Mouse (Mus musculus) right cerebral cortex, postnatal 10 days (tissue): Measurements from ENCODE around the gene Golga7b.

ENCODE experiments used
- DNase-seq, 2 experiments: peaks; one replicate each; pipeline ENCODE4 v3.0.0; 2021; ENCODE audit warnings: low spot score in 2 of 2

Golga7b gene

DNA sequence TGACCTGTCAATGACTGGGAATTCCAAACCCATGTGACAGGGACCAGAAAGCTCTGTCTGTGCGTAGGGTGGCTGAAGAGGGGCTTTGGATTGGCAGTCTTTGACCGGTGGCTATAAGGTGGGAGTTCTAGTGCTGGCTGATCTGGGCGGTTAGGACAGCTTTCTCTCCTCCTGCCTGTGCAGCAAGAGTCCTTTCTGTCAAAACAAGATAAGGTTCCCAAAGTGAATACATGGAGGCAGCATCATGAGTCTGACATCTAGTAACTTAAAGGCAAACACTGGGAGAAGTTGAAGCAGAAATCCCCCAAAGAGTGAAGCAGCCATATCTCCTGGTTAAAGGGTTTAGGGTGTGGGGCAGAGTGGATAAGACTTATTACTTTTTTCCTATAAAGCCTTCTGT is at the start of gene Golga7b:
Golga7b (plus strand) TSS at position 56 of the 400 bp plus-strand sequence.
- DNase-seq, result no peak

DNA sequence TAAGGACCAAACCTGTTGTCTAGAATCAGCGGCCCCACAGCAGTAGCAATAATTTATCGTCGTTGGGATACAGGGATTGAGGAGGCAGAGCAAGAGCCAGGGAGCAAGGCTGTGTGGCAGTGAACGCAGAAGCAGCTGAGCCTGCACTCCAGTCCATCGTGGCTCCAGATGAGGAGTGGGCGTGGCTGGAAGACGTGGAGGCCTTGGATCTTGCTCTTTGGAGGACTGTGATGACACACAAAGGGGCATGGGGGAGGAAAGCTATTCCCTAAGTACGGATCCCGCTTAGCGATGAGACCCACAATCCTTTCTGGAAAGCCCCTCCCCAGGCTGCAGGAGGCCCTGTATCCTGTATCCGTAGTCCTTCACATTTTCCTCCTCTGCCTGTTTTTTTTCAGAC is 49.3 kb upstream of the Golga7b start:
- peak in 1 of 2 experiments; percentile 35 for DNase-seq

DNA sequence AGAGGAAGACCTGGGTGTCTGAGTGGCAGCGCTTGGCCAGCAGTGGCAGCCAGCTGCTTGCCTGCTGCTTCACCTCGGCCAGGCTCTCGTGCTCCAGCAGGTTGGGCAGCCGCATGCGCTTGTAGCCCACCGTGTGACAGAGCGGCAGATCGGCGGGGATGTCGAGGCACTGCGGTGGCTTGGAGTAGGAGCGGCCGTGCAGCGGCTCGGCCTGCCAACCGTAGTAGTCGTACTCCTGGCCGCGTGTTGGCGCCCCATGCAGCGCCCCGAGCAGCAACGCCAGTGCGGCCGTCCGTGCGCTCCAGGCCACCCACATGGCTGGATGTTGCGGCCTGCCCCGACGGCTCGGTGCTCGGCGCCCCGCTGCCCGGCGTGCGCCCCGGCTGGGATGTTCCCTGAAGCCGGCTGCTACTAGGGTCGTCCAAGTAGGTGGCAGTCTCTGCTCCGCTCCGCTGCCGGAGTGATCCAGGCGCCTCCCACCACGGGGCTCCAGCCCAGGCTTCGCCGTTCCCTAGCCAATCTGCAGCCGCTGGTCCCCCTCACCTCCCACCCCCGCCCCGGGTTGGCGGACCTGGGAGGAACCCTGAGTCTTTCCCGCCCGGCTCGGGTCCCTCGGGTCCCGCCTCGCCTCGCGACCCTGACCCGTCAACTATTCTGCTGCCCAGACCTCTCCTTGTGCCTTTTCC is 45.5 kb upstream of the Golga7b start, which contains the start of gene Sfrp5:
Sfrp5 (minus strand) TSS at position 557 of the 686 bp plus-strand sequence.
- DNase-seq, result no peak

DNA sequence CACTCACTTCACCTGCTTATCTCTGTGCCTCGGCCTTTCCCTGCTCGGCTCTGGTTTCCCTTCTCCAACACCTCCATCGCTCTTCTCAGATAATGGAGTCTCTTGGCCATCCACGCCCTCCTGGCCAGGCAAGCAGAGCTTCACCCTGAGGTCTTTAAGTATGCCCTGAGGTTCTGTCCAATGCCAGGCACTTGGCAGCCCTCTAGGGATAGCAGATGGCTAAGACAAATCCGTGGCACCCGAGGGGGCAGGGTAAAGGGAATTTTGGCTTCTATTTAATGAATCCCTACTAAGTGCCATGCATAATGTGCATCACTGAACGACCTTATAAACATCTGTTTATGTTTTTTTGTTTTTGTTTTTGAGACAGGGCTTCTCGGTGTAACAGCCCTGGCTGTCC is 44.9 kb upstream of the Golga7b start:
- no peak for DNase-seq

DNA sequence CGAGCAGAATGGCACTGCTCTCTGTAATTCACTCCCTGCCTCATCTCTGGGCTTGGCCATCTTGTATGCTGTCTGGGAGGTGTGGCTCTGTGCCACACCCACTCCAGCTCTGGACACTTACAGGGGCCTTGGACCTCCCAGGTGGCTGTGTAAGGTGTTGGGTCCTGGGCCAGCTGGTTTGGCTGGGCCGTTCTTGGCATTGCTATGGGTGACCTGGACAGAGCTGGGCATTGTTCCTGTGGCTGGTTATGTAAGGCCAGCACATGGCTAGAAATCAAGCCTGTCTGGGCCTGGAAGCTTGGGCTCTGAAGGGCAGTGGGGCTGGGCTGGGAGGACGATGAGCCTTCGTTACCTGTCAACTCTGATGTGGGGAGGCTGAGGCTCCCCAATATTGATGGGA is 43.1 kb upstream of the Golga7b start:
- no peak for DNase-seq

DNA sequence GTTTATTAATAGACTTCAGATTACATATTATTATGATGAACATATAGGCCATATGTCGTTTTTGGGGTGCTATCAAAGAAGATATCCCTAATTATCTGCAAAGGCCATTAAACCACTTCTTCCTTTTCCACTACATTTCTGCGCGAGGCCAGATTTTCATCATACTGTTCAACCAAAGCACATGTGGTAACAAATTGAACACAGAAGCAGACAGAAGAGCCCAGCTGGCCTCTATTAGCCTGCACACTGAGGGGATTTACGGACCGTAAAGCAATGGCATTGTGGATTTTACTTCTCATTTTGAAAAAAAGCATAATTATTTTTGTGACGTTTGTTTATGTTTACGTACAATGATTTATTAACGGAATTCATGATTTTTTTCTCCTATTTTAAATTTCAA is 42.2 kb upstream of the Golga7b start:
- DNase-seq, result no peak

DNA sequence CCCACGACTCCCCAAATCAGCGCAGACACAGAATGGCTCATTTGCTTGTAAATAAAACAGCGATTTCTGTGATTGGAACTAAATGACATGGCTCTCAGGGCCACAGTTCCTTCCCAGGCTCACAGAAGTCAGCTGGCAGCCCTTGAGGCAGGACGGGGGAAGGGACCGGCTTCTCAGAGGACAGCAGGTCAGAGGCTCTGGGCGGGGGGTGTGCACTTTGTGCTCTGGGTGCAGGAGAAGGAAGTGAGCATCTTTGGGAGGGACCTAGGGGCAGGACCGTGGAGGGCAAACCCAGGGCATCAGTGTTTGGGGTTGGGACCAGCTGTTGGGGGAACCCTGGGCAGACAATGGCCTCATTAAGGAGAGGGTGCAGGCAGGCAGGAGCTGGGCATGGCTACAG is 37.9 kb upstream of the Golga7b start:
- no peak for DNase-seq

DNA sequence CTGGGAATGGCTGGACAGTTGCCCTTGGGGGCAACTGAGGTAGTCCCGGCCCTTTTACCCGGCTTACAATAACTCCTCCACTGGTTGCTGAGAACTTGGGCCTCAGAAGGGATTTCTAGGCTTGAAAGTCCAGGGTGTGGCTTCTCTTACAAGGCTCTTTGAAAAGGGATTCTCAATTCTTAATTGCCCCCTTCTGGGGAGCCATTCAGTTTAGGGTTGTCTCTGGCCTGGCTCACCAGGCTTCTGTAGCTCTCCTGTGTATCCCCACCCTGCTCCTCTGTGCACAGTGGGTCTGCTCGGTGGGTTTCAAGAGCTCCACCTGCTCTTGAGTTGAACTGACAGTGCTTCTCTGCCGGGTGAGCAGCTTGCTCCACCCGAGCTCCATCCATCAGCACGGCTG is 37.4 kb upstream of the Golga7b start:
- DNase-seq, result no peak

DNA sequence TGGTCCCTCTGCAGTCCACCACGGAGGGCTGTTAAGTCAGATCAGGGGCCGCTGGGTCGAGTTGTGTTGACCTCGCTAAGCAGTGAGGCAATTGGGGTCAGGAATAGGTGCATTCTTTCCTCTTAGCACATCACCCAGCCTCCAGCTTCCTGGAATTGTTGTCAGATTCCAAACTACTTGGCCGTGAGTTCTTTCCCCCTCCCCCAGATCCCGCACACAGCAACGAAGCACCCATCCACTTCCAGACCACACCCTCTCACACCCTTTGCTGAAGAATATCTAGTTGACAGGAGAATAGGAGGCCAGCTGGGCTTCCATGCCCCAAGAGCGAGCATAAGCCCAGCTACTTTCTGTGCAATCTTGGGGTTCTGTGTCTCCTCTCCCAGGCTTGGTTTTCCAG is 35.4 kb upstream of the Golga7b start:
- no peak for DNase-seq

DNA sequence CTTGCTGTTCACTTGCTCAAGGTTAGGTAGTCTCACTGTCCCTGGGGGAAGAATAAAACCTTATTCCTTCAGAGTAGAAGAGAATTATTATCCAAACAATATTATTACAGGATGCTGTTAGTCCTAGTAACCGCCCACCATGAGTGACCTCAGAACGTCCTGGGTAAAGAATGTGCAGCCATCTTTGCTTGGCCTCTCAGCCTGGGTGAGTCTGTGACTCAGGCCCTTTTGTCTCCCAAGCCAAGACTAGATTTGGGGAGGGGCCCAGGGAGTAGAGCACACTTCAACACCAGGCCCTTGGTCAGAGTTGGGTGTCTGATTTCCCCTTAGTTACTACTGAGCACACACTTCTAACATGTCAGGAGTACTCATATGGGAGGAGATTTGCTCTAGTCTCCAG is 32.8 kb upstream of the Golga7b start:
- no peak for DNase-seq

DNA sequence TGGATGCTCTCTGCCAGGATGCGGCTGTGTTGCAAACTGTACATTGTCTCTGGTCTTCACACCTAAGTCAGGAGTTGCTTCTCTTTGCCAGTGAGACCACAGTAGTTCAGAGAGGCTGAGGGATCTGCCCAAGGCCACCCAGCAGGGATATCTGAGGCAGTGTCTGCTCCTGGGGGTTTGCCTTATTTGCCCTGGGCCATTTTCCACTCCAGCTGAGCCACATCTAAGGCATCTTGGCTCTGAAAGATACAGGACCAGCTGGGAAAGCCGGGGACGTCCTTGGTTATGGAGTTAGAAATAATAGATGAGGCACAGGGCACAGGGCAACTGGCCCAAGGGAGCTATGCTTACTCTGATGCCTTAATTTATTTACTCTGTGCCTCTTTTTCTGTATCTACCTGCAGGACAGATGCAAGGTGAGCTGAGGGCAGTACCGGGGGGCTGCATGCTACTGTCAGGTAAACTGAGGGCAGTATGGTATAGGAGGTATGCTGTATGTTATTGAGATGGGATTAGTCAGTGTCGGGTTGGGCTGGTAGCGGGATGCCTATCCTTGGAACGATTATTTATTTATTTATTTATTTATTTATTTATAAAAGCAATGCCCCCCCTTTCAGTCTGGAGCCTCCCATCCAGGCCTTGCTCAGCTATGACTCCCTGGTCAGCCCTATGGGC is 30.5 kb upstream of the Golga7b start:
- DNase-seq, result no peak

DNA sequence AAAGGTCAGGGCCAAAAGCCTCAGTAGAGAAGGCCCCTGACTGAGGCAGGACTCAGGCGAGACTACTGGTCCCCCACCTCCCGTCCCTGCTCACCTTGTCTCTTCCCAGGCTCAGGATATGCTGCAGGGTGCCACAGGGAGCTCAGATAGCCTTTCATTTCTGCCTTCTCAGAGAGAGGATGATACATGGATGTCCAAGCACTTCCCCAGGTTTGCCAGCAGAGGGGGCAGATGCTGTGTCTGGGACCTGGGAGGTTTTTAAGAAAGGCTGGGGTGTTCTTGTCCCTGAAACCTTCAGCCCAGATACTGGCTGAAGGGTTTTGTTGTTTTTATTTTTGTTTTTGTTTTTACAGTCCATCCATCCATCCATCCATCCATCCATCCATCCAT is 30.0 kb upstream of the Golga7b start:
- peak; percentile 65 to 78 for DNase-seq

DNA sequence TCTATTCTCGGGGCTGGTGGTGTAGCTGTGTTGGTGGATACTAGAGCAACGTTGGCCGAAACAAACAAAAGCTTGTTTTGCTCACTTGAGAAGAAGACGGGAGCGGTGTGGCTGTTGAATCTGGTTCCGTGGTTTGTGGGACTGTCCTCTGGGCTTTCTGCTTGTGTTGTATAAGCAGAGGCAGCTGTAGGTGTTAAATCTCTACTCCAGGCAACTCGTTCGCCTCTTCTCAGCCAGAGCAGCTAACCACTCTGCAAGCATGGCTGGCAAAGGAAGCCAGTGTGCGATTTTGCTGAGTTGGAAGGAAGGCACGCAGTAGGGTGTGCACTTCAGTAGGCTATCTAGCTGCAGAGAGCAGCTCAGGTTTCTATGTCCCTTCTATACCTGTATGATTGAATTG is 20.9 kb upstream of the Golga7b start:
- no peak for DNase-seq

DNA sequence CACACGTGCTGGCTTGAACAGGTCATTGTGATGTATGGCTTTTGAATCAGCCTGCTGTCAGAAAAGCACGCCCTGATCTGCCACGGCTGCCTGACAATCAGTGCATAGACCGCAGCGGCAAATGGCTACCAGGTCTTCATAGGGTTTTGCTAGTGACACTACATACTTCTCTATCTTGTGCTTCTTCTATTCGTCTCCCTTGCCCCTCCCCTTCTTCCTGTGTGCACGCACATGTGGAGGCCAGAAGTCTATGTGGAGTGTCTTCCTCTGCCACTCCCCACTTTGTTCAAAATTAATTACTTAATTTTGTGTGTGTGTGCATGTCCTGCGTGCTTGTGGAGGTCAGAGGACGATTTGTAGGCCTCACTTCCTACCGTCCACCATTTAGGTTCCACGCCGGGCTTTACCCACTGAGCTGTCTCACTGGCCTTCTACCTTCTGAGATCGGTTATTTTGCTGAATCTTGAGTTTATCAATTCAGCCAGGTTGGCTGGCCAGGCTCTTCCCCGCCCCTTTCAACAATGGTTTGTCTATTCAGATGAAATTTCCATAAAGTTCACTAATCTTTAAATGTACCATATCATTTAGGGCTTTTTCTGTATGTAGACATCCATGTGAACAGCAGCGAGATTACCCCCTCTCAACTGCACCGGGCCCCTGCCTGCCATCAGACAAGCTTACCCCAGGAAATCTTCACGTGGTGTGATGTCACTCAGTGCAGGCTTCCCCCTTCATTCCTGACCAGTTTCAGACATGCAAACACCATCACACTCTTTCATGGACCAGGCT is 17.7 kb upstream of the Golga7b start:
- DNase-seq, result no peak

DNA sequence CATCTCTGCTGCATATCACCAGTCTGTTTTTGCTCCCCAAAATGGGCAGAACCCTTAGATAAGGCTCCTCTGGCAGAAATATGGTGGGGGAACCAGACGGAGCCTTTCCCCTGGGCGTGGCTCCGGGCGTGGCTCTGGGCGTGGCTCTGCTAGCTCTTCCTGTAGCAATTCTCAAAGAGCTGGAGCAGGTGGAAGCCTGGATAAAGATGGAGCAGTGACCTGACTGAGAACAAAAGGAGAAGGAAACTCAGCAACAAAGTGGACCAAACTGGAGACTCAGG is 17.1 kb upstream of the Golga7b start:
- no peak for DNase-seq

DNA sequence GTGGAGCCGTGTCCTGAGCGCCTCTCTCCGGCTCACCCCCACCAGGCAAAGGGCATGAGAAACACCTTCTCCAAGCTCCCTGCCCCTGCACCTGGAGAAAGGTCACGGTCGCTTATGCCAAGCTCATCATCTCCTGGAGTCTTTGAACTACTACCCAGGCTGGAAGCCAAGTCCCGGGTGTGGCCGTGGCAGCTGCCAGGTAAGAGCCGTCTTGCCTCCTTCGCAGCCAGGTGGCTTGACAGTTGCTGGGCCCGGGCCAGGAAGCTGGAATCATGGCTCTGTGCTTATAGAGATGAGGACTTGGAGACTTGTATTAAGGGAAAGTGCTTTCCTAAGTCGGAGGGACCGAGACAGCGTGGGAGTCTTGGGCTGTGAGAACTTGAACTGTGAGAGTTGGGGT is 16.4 kb upstream of the Golga7b start:
- DNase-seq, result peak in 1 of 2 experiments; percentile 35

DNA sequence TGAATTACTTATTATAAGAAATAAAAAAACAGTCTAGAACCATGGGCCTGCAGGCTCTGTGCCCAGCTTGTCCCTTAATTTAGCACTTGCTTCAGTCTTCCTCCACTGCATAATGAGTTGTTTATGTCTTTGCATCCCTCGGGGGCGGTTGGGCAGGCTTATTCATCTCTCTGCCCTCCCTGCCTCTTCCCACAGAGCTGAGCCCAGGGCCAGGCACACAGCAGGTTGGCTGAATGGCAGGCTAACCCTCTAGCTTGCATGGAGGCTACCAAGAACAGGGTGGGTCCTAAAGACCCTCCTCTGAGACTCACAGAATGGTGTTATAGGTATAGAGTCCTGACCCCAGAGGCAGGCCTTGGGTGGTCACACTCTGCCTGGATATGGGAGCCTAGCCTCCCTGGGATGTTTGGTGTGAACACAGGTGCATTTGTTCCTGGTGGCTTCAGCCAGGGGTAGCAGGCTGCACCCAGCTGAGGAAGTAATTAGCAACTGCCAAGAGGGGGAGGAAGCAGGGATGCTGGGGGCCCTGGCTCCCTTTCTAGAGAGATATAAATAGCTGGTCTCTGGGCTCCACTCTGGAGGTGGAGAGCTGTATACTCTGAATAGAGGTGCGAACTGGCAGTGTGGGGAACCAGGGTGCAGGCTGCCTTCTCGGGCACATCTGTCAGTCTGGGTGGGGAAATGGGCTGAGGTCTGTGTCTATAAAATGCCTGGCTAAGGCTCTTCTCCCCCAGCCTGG is 9.6 kb upstream of the Golga7b start:
- peak; percentile 58 to 70 for DNase-seq

DNA sequence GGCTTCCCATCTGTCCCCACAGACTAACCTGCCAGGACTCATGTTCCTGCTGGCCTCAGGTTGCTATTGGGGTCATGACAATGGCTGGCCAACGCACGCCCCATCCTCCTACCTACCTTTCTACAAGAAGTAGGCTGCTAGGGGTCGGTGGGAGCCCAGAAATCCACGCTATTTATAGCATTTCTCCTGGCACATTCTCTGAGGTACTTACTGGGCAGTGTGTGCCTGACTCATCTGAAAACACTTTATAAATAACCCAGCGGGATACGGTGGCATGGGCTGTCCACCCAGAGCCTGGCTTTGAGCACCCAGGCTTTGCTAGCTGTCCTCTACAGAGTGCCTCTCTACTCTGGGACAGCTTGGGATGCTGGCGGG is 9.0 kb upstream of the Golga7b start:
- no peak for DNase-seq

DNA sequence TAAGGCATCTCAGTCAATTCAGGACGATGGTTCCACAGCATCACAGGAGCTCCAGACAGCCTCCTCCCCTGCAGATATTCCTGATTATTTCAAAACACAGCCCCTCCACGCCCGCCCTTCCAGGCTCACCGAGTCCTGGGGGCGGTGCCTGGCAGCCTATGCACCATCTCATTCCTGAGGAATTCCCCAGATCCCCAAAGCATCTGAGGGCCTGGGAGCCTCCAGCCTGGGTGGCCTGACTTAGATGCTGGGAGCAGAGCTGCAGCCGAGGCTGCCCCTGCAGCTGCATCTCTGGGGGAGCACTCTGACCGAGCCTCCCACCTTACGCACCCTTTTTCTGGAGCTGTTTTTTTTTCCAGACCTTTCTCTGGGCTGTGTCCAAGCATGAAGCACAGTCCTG is 6.5 kb upstream of the Golga7b start:
- DNase-seq, result no peak

DNA sequence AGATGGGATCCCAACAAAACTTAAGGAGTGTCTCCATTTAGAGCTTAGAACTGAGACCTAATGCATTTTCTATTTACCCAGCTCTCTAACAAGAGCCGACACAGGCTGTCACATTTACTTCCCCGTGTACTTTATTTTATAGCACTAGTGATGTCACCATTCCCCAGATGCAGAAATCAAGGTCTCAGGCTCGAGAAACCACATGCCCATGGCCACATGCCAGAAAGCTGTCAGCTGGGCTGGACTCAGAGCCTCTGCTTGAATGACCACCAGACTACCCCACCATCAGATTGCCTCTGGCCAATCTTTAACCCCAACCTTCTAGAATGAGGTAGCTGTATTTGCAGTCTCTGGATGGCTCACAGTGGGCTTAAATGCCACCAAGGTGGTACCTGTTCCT is 4.0 kb upstream of the Golga7b start:
- no peak for DNase-seq

DNA sequence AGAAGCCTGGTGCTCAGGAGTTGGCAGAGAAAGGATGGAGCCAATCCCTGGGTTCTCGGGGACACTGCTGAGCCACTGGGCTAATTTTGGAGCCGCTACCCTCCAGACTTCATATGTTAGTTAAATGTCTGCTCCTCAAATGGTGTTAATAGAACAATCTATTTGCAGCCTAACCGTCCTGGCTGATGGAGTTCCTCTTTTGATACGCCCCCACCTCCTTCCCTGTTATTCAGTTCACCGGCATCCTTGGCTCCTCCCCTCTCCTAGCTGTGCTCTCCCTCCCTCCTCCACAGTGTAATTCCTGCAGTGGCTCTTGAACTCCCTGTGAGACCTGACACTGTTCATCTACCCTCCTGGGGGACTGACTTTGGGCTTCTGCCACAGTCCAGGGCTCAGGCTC is 748 bp upstream of the Golga7b start:
- no peak for DNase-seq
